Mouse (Mus musculus) small intestine, adult 2 months (tissue): ENCODE data around the gene Cib3.

Experiments used
- CTCF ChIP-seq: fragments of 200-500 bp; IDR thresholded peaks from 2 replicates; pipeline ENCODE4 v1.5.1; 2012; ENCODE audit warnings: low read depth, mild to moderate bottlenecking, control low read depth, inconsistent platforms, low read length, moderate library complexity, mixed read lengths; ENCODE audit not compliant: insufficient replicate concordance, insufficient read length; ENCODE audit errors: extremely low read depth
- POLR2A ChIP-seq: fragments of 200-500 bp; IDR thresholded peaks from 2 replicates; pipeline ENCODE4 v1.6.1; 2012; ENCODE audit warnings: low read depth, mild to moderate bottlenecking, control low read depth, inconsistent platforms, low read length, moderate library complexity

- TF ChIP-seq CTCF: no peak
- peak; percentile 80 for TF ChIP-seq POLR2A
These were observed 51.6 kb downstream of the Cib3 start, which contains the start of gene Rab8a for GRCm38 (mm10) chr8:72160707-72161697.
